Mouse (Mus musculus) small intestine, adult 2 months (tissue): ENCODE measurements around the gene Nrn1l. TPM values are rescaled to one million over a fixed set of nuclear protein-coding genes. Genes with fewer than 3 reads are reported as not detected.

Experiments
- H3K27ac ChIP-seq: fragments of 200-500 bp; 2 replicates; pipeline ENCODE4 v1.5.1; 2012; ENCODE audit warnings: low read depth, low read length, control low read depth, inconsistent platforms; ENCODE audit not compliant: insufficient read depth
- H3K27me3 ChIP-seq: fragments of 200-500 bp; 2 replicates; pipeline ENCODE4 v1.6.1; 2012; ENCODE audit warnings: mild to moderate bottlenecking, moderate library complexity, low read length, inconsistent platforms; ENCODE audit not compliant: control insufficient read depth, insufficient read depth
- H3K36me3 ChIP-seq: fragments of 200-500 bp; 2 replicates; pipeline ENCODE4 v1.6.1; 2012; ENCODE audit warnings: mild to moderate bottlenecking, low read length, control low read depth, inconsistent platforms; ENCODE audit not compliant: control insufficient read depth, insufficient read depth
- H3K4me1 ChIP-seq: fragments of 200-500 bp; 2 replicates; pipeline ENCODE4 v1.6.1; 2012; ENCODE audit warnings: low read length, inconsistent platforms, mixed read lengths; ENCODE audit not compliant: control insufficient read depth, insufficient read depth, insufficient read length
- H3K4me3 ChIP-seq: fragments of 200-500 bp; 2 replicates; pipeline ENCODE4 v1.5.1; 2012; ENCODE audit warnings: low read depth, mild to moderate bottlenecking, control low read depth, inconsistent platforms, low read length, moderate library complexity
- CTCF ChIP-seq: fragments of 200-500 bp; IDR thresholded peaks from 2 replicates; pipeline ENCODE4 v1.5.1; 2012; ENCODE audit warnings: low read depth, mild to moderate bottlenecking, control low read depth, inconsistent platforms, low read length, moderate library complexity, mixed read lengths; ENCODE audit not compliant: insufficient replicate concordance, insufficient read length; ENCODE audit errors: extremely low read depth
- POLR2A ChIP-seq: fragments of 200-500 bp; IDR thresholded peaks from 2 replicates; pipeline ENCODE4 v1.6.1; 2012; ENCODE audit warnings: low read depth, mild to moderate bottlenecking, control low read depth, inconsistent platforms, low read length, moderate library complexity
- WGBS: fragments of 180-500 bp; shearing (Covaris S2); methylation state at CpG from one replicate; pipeline ENCODE4 v1.1.7; 2018; 5-methylcytosine and 5-hydroxymethylcytosine counted together
- polyA plus RNA-seq: library from polyadenylated mRNA; depleted of rRNA; stranded (reverse); fragments of >200 nt; gene quantifications from 2 replicates; pipeline ENCODE4 v1.2.3, GENCODE M21; 2012; rRNA removed

Gene Nrn1l
- 0.74 and 3.9 TPM in 2 replicates for polyA plus RNA-seq

GRCm38 (mm10) chr8:105893339-105893738 lies at the start of gene Nrn1l:
Nrn1l (plus strand) TSS chr8:105893567.
- no peak within 1 kb of the TSS for H3K27ac ChIP-seq
- no peaks in the 10 kb centered on the region for H3K27me3 ChIP-seq
- peaks cover 36% of the 10 kb centered on the region for H3K36me3 ChIP-seq
- no peak for TF ChIP-seq POLR2A
- TF ChIP-seq CTCF, result no peak
- no peak within 1 kb of the TSS for H3K4me3 ChIP-seq
- 33% methylated on average over 11 of the region's 11 CpGs for WGBS
- H3K4me1 ChIP-seq, result no peaks in the 10 kb centered on the region

DNA sequence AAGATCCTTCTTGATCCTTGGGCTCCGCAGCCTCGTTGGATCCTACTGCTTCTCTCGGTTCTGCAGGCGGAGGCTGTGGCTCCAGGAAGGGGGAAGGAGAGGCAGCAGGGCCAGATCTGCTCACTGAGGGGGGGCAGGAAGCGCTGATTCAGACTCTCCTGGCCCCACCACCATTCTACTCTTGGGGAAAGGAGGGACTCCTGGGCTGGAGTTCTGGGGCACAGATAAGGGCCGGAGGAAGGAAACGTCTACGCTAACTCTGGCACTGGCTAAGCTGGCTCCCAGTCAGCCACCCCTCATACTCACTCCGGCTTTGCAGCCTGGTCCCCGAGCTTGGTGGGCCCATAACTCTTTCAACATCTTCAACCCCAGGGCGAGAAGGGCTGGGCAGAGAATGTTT lies 46.7 kb upstream of the Nrn1l start:
- Histone ChIP-seq H3K4me3 (no peak overlapping the region), H3K36me3 (peaks cover 20% of the 10 kb centered on the region), H3K27me3 (no peaks in the 10 kb centered on the region), H3K4me1 (no peaks in the 10 kb centered on the region), H3K27ac (no peak overlapping the region)
- WGBS, result 87% methylated on average over 11 of the region's 11 CpGs
- no peak for TF ChIP-seq POLR2A
- TF ChIP-seq CTCF, result no peak

DNA sequence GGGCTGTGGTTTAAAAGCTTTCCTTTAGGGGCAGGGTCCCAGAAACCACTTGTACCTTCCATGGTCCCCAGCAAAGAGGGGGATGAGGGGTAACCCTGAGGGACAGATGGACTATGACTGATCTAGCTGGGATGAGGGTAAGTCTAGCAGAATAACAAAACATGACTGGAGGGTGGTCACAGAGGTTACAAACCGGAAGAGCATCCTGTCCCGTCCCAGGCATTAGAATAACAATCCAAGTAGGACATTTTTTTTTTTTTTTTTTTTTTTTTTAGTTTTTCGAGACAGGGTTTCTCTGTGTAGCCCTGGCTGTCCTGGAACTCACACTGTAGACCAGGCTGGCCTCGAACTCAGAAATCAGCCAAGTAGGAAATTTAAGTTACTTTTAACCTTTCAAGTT lies 43.4 kb upstream of the Nrn1l start:
- no peak overlapping the region for H3K27ac ChIP-seq
- TF ChIP-seq CTCF (no peak), POLR2A (no peak)
- H3K27me3 ChIP-seq, result no peaks in the 10 kb centered on the region
- H3K4me1 ChIP-seq, result no peaks in the 10 kb centered on the region
- peaks cover 10% of the 10 kb centered on the region for H3K36me3 ChIP-seq
- no peak overlapping the region for H3K4me3 ChIP-seq
- WGBS, result 79% methylated on average over 4 of the region's 4 CpGs

- 61% methylated on average over 7 of the region's 7 CpGs for WGBS
- TF ChIP-seq POLR2A (no peak), CTCF (no peak)
- Histone ChIP-seq H3K27me3 (no peaks in the 10 kb centered on the region), H3K27ac (no peak overlapping the region), H3K36me3 (peaks cover 7% of the 10 kb centered on the region), H3K4me1 (no peaks in the 10 kb centered on the region), H3K4me3 (no peak overlapping the region)
Measured at GRCm38 (mm10) chr8:105850611-105851010, 42.8 kb upstream of the Nrn1l start.

DNA sequence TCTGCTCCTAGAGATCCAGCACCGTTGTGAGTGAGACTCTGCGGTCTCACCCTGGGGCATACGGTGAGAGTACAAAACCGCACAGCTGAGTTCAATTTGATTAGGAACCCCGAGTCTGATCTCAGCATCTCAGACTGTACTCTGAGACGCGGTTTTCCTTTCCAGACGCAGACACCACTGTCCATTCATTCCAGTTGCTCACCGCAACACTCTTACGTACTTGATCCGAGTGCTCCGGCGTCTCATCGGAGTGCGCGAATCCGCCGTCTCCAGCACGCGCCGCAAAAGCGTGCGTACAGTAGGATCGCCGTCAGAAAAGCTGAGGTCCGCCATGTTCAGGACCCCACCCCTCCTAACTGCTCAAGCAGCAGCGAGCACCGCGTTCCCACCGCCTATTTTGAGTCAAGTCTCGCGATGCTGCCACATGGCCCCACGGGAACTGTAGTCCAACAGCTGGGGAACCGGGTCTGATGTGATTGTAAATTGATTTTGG lies 41.7 kb upstream of the Nrn1l start:
- H3K4me3 ChIP-seq, result peak overlapping the region; percentile 86
- under 1% methylated on average over 34 of the region's 34 CpGs for WGBS
- H3K36me3 ChIP-seq, result no peaks in the 10 kb centered on the region; the same call in none of the 2 replicates
- peak; percentile 41 for TF ChIP-seq POLR2A
- no peak for TF ChIP-seq CTCF
- no peak overlapping the region for H3K27ac ChIP-seq
- peaks cover 9% of the 10 kb centered on the region for H3K4me1 ChIP-seq
- H3K27me3 ChIP-seq, result no peaks in the 10 kb centered on the region

- TF ChIP-seq POLR2A, result no peak
- TF ChIP-seq CTCF, result no peak
- Histone ChIP-seq H3K36me3 (no peaks in the 10 kb centered on the region; the same call in 1 of the 2 replicates), H3K4me3 (peak overlapping the region; percentile 86; the same call in 1 of the 2 replicates), H3K27ac (no peak overlapping the region), H3K27me3 (no peaks in the 10 kb centered on the region), H3K4me1 (peaks cover 9% of the 10 kb centered on the region)
- 73% methylated on average over 12 of the region's 12 CpGs for WGBS
Measured at GRCm38 (mm10) chr8:105852146-105852729, 41.1 kb upstream of the Nrn1l start.

GRCm38 (mm10) chr8:105853178-105853577 lies 40.2 kb upstream of the Nrn1l start, which contains the start of gene Cenpt:
Cenpt (minus strand) TSS chr8:105853278.
- H3K36me3 ChIP-seq, result no peaks in the 10 kb centered on the region
- WGBS, result 83% methylated on average over 3 of the region's 3 CpGs
- TF ChIP-seq CTCF (no peak), POLR2A (no peak)

More at GRCm38 (mm10) chr8:105853178-105853577, 40.2 kb upstream of the Nrn1l start, which contains the start of gene Cenpt:
- H3K27me3 ChIP-seq, result no peaks in the 10 kb centered on the region
- no peak within 1 kb of the TSS for H3K27ac ChIP-seq
- no peak within 1 kb of the TSS for H3K4me3 ChIP-seq
- peaks cover 9% of the 10 kb centered on the region for H3K4me1 ChIP-seq
